Mouse (Mus musculus): ENCODE measurements around the gene Sirt7. TPM values are rescaled to one million over a fixed set of nuclear protein-coding genes. Genes with fewer than 3 reads are reported as not detected.

Sirt7 gene
- polyA plus RNA-seq, 1 experiment from 2014 or later = 35.0 TPM

GRCm38 (mm10) chr11:120579316-120580107 is 45.5 kb downstream of the Sirt7 start:
- no peak for ATAC-seq (ENCODE audit: insufficient number of reproducible peaks, low FRiP score, low TSS enrichment, low read depth)
- 53% methylated on average over 15 of the region's 15 CpGs for WGBS

GRCm38 (mm10) chr11:120578694-120579243 is 46.3 kb downstream of the Sirt7 start:
- 70% methylated on average over 11 of the region's 11 CpGs for WGBS
- peaks cover 31% of the 10 kb centered on the region for H3K36me3 ChIP-seq
- H3K27ac ChIP-seq (replicated peaks) = no peak overlapping the region
- H3K4me3 ChIP-seq (replicated peaks) = no peak overlapping the region
- H3K27me3 ChIP-seq = no peaks in the 10 kb centered on the region
- no peak overlapping the region for H3K9ac ChIP-seq
- H3K9me3 ChIP-seq (replicated peaks) = no peaks in the 10 kb centered on the region
- no peak overlapping the region for H3K4me2 ChIP-seq (replicated peaks)
- ATAC-seq (ENCODE audit: insufficient number of reproducible peaks, low FRiP score, low TSS enrichment, low read depth) = no peak
- peaks cover 37% of the 10 kb centered on the region for H3K4me1 ChIP-seq

More at GRCm38 (mm10) chr11:120579316-120580107, 45.5 kb downstream of the Sirt7 start:
- Histone ChIP-seq H3K4me2 (replicated peaks) (peak overlapping the region; percentile 88), H3K27me3 (no peaks in the 10 kb centered on the region), H3K4me1 (peaks cover 32% of the 10 kb centered on the region), H3K9me3 (replicated peaks) (no peaks in the 10 kb centered on the region), H3K36me3 (peaks cover 34% of the 10 kb centered on the region), H3K4me3 (replicated peaks) (peak overlapping the region; percentile 84), H3K9ac (0 out of 2 replicates have a peak overlapping the region, but pooled peaks have one; percentile 75), H3K27ac (replicated peaks) (peak overlapping the region; percentile 95)

- H3K4me2 ChIP-seq (replicated peaks) = no peak overlapping the region
- no peak overlapping the region for H3K9ac ChIP-seq
- 79% methylated on average over 10 of the region's 10 CpGs for WGBS
- no peak overlapping the region for H3K27ac ChIP-seq (replicated peaks)
- no peaks in the 10 kb centered on the region for H3K9me3 ChIP-seq (replicated peaks)
- H3K36me3 ChIP-seq = peaks cover 30% of the 10 kb centered on the region
- no peak overlapping the region for H3K4me3 ChIP-seq (replicated peaks)
- H3K27me3 ChIP-seq = no peaks in the 10 kb centered on the region
- peaks cover 37% of the 10 kb centered on the region for H3K4me1 ChIP-seq
- no peak for ATAC-seq (ENCODE audit: insufficient number of reproducible peaks, low FRiP score, low TSS enrichment, low read depth)
These were observed 46.9 kb downstream of the Sirt7 start for GRCm38 (mm10) chr11:120578024-120578693.

- no peak for ATAC-seq (ENCODE audit: insufficient number of reproducible peaks, low FRiP score, low TSS enrichment, low read depth)
- H3K4me1 ChIP-seq = peaks cover 37% of the 10 kb centered on the region
- H3K9ac ChIP-seq = no peak overlapping the region
- H3K9me3 ChIP-seq (replicated peaks) = no peaks in the 10 kb centered on the region
- no peaks in the 10 kb centered on the region for H3K27me3 ChIP-seq
- 83% methylated on average over 7 of the region's 7 CpGs for WGBS
- H3K4me2 ChIP-seq (replicated peaks) = no peak overlapping the region
- H3K27ac ChIP-seq (replicated peaks) = no peak overlapping the region
- H3K36me3 ChIP-seq = peaks cover 30% of the 10 kb centered on the region
- no peak overlapping the region for H3K4me3 ChIP-seq (replicated peaks)
These were observed 47.6 kb downstream of the Sirt7 start for GRCm38 (mm10) chr11:120577211-120578023.

- no peak overlapping the region for H3K9ac ChIP-seq
- H3K27me3 ChIP-seq = no peaks in the 10 kb centered on the region
- WGBS = 85% methylated on average over 3 of the region's 3 CpGs
- ATAC-seq (ENCODE audit: insufficient number of reproducible peaks, low FRiP score, low TSS enrichment, low read depth) = no peak
- H3K4me1 ChIP-seq = peaks cover 35% of the 10 kb centered on the region
- H3K4me2 ChIP-seq (replicated peaks) = no peak overlapping the region
- H3K27ac ChIP-seq (replicated peaks) = 0 out of 2 replicates have a peak overlapping the region, but pooled peaks have one; percentile 14
- H3K9me3 ChIP-seq (replicated peaks) = no peaks in the 10 kb centered on the region
- H3K36me3 ChIP-seq = peaks cover 30% of the 10 kb centered on the region
- H3K4me3 ChIP-seq (replicated peaks) = no peak overlapping the region
These were observed 48.6 kb downstream of the Sirt7 start for GRCm38 (mm10) chr11:120576365-120576981.

- no peak overlapping the region for H3K4me3 ChIP-seq (replicated peaks)
- H3K4me2 ChIP-seq (replicated peaks) = no peak overlapping the region
- ATAC-seq (ENCODE audit: insufficient number of reproducible peaks, low FRiP score, low TSS enrichment, low read depth) = no peak
- H3K27me3 ChIP-seq = no peaks in the 10 kb centered on the region
- H3K9ac ChIP-seq = no peak overlapping the region
- no peak overlapping the region for H3K27ac ChIP-seq (replicated peaks)
- no peaks in the 10 kb centered on the region for H3K9me3 ChIP-seq (replicated peaks)
- peaks cover 35% of the 10 kb centered on the region for H3K36me3 ChIP-seq
- H3K4me1 ChIP-seq = peaks cover 40% of the 10 kb centered on the region
These were observed 49.1 kb downstream of the Sirt7 start for GRCm38 (mm10) chr11:120575940-120576339.

GRCm38 (mm10) chr11:120575046-120575445 is 50.0 kb downstream of the Sirt7 start:
- 0 out of 2 replicates have a peak overlapping the region, but pooled peaks have one; percentile 2 for H3K9ac ChIP-seq
- ATAC-seq (ENCODE audit: insufficient number of reproducible peaks, low FRiP score, low TSS enrichment, low read depth) = no peak
- H3K9me3 ChIP-seq (replicated peaks) = no peaks in the 10 kb centered on the region
- H3K4me2 ChIP-seq (replicated peaks) = no peak overlapping the region
- H3K27me3 ChIP-seq = no peaks in the 10 kb centered on the region
- H3K36me3 ChIP-seq = peaks cover 44% of the 10 kb centered on the region
- H3K4me1 ChIP-seq = peaks cover 40% of the 10 kb centered on the region
- no peak overlapping the region for H3K4me3 ChIP-seq (replicated peaks)
- WGBS = 78% methylated on average over 2 of the region's 2 CpGs
- H3K27ac ChIP-seq (replicated peaks) = 0 out of 2 replicates have a peak overlapping the region, but pooled peaks have one; percentile 22

- H3K9ac ChIP-seq = 0 out of 2 replicates have a peak overlapping the region, but pooled peaks have one; percentile 2
- H3K36me3 ChIP-seq = peaks cover 44% of the 10 kb centered on the region
- WGBS = 35% methylated on average over 5 of the region's 5 CpGs
- ATAC-seq (ENCODE audit: insufficient number of reproducible peaks, low FRiP score, low TSS enrichment, low read depth) = no peak
- H3K4me2 ChIP-seq (replicated peaks) = peak overlapping the region; percentile 68
- no peaks in the 10 kb centered on the region for H3K27me3 ChIP-seq
- peak overlapping the region; percentile 97 for H3K4me3 ChIP-seq (replicated peaks)
- H3K27ac ChIP-seq (replicated peaks) = peak overlapping the region; percentile 22; the same call in 1 of the 2 replicates
- peaks cover 32% of the 10 kb centered on the region for H3K4me1 ChIP-seq
- H3K9me3 ChIP-seq (replicated peaks) = no peaks in the 10 kb centered on the region
These were observed 50.8 kb downstream of the Sirt7 start for GRCm38 (mm10) chr11:120574278-120574600.

- Histone ChIP-seq H3K9me3 (replicated peaks) (no peaks in the 10 kb centered on the region), H3K4me2 (replicated peaks) (peak overlapping the region; percentile 68), H3K27ac (replicated peaks) (peak overlapping the region; percentile 98), H3K36me3 (peaks cover 43% of the 10 kb centered on the region), H3K9ac (peak overlapping the region; percentile 90), H3K4me1 (peaks cover 27% of the 10 kb centered on the region), H3K27me3 (no peaks in the 10 kb centered on the region), H3K4me3 (replicated peaks) (peak overlapping the region; percentile 97)
- no peak for ATAC-seq (ENCODE audit: insufficient number of reproducible peaks, low FRiP score, low TSS enrichment, low read depth)
- under 1% methylated on average over 23 of the region's 23 CpGs for WGBS
These were observed 51.3 kb downstream of the Sirt7 start for GRCm38 (mm10) chr11:120573585-120574277.
